Mouse (Mus musculus) left cerebral cortex, postnatal 4 days (tissue): ENCODE measurements at regions not wholly inside any gene's neighbourhood (a gene's known extent, or its start where the extent isn't known, plus 50 kb on each side); places are given as distances from the start of the nearest gene placed in this dataset.

Source experiments
- DNase-seq: peaks from one replicate; pipeline ENCODE4 v3.0.0-alpha.2; 2022
- intact Hi-C: fragments of 180-260 bp; cut with DNase I; formaldehyde crosslinking; loops from one replicate; pipeline ENCODE4 v1.15.1; 2025

DNA sequence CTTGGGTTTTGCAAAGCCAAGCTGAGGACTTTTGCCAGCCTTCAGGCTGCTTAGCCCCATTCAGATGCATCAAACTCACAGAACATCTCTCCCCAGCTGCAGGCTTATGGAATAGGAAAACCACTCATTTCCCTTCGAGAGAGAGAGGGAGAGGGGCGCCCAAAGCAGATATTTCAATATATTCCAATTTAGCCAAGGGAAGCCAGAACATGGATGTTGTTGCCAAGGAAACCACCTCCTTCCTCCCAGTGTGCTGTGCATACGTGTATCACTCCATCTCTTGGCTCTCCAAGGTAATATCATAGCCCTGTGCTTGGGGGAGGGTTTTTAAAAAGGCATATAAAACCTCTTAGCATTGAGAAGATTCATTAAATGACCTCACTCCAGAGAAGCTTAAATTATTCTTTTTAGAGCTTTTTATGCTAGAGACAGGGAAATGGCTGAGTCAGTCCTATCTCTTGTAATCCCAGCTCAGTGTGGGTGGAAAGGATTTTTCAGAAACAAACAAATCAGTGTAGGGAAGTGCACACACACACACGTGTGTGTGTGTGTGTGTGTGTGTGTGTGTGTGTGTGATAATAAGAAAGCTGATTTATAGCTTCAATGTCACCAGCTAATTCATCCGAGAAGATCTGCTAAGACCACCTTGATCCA is 245.1 kb downstream of the Rps24 start:
- DNase-seq = no peak
- intact Hi-C loops = no loop called here

- intact Hi-C loops = no loop called here
- no peak for DNase-seq
Measured at GRCm38 (mm10) chr14:24733326-24733725, 246.4 kb downstream of the Rps24 start.

DNA sequence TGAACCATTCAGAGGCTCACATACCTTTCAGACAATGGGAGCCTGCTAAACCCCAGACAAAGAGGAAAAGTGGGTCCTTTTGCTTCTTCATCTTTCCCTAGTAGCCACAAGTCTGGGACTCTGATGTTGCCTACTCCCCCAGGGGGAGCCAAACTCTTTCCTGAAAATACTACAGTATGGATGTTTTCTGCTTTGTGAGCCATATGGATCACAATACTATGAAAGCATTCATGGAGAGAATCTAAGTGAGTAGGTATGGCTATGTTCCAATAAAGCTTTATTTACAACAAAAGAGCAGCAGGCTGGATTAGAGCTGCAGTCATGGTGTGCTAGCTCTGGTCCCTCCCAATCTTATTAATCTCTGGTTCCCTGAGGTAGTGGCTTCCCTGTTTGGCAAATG is 251.9 kb downstream of the Rps24 start:
- peak; percentile 22 for DNase-seq
- intact Hi-C loops = no loop called here

GRCm38 (mm10) chr14:24744451-24744850 is 257.5 kb downstream of the Rps24 start:
- intact Hi-C loops = loop anchor here (2.0 kb wide), 1 partner anchor 30 kb away; no protein-coding TSS in a partner anchor
- no peak for DNase-seq

DNA sequence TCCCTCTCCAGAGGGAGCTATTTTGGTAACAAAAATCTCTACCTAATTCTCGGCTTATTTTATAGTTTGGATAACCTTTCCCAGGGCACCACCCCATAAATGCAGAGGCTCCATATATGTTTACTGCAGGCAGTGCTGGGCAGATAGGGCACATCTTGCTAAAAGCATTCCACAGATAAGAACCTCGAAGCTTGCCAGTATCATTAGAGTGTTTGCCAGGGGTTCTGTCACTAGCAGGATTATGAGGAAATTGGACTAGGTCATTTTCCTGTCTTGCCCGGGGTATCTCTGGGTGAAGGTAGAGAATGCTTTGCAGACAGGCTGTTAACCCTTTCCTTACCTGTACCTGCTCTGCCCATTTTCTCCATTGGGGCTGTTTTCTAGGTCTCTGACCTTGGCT is 258.8 kb downstream of the Rps24 start:
- intact Hi-C loops = loop anchor here (2.0 kb wide), 1 partner anchor 29 kb away; no protein-coding TSS in a partner anchor
- no peak for DNase-seq

DNA sequence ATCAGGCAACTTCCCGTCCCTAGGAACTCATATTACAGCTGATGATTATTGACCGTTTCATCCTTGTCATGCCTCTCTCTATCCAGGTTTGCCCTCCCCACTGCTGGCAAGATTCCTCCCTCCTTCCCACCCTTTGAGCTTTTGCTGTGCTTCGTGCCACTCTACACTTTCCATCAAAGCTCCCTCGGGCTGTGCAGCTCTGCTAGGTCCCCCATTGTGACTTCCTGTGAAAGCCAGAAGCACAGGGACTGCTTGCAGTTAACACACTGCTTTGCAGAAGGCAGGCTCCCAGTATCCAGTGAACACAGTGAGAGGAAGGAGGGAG is 260.5 kb downstream of the Rps24 start:
- intact Hi-C loops = no loop called here
- DNase-seq = no peak

GRCm38 (mm10) chr14:24747796-24748496 is 261.0 kb downstream of the Rps24 start:
- DNase-seq = peak; percentile 33
- intact Hi-C loops = no loop called here

GRCm38 (mm10) chr14:24748497-24748862 is 261.6 kb downstream of the Rps24 start:
- intact Hi-C loops = no loop called here
- no peak for DNase-seq

GRCm38 (mm10) chr14:24749313-24749712 is 262.4 kb downstream of the Rps24 start:
- intact Hi-C loops = no loop called here

GRCm38 (mm10) chr14:24751227-24751626 is 264.3 kb downstream of the Rps24 start:
- no peak for DNase-seq
- intact Hi-C loops = no loop called here

More at GRCm38 (mm10) chr14:24749313-24749712, 262.4 kb downstream of the Rps24 start:
- DNase-seq = no peak

GRCm38 (mm10) chr14:24754753-24755152 is 267.8 kb downstream of the Rps24 start:
- no peak for DNase-seq
- intact Hi-C loops = no loop called here

DNA sequence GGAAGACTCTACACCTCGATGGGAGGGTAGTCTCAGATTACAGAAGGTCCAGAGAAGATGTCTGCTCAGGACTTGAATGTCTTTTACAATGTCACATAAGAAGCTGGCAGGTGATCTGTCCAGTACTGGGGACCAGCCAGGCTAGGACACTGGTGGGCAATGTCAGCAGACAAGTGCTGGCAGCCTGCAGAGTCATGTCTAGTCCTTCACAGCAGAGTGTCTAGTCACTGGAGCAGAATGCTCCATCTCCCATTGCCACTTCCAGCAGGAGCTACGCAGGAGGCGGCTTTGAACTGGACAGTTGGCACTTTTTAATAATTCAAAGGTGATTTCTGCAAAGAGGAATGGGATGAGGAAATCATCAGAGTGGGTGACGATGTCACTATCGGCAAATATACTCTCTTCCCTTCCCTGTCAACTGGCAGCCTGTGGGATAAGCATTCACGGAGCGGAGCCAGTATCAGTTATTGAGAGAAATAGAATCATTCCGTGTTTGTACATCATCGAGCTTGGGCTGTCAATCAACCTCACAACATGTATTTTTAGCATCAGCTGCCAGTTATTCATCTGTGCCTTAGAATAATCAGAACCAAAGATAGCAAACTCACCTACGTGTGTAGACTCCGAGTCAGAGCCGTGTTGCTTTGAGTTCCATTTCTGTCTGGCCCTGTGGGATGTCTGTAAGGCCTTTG is 268.6 kb downstream of the Rps24 start:
- intact Hi-C loops = no loop called here

GRCm38 (mm10) chr14:24757302-24757701 is 270.4 kb downstream of the Rps24 start:
- DNase-seq = peak; percentile 70
- intact Hi-C loops = no loop called here

More for the DNA sequence above, 268.6 kb downstream of the Rps24 start:
- DNase-seq = no peak

GRCm38 (mm10) chr14:24757843-24758242 is 270.9 kb downstream of the Rps24 start:
- intact Hi-C loops = no loop called here
- DNase-seq = no peak

- intact Hi-C loops = no loop called here
- no peak for DNase-seq
Measured at GRCm38 (mm10) chr14:24760926-24761325, 274.0 kb downstream of the Rps24 start.

DNA sequence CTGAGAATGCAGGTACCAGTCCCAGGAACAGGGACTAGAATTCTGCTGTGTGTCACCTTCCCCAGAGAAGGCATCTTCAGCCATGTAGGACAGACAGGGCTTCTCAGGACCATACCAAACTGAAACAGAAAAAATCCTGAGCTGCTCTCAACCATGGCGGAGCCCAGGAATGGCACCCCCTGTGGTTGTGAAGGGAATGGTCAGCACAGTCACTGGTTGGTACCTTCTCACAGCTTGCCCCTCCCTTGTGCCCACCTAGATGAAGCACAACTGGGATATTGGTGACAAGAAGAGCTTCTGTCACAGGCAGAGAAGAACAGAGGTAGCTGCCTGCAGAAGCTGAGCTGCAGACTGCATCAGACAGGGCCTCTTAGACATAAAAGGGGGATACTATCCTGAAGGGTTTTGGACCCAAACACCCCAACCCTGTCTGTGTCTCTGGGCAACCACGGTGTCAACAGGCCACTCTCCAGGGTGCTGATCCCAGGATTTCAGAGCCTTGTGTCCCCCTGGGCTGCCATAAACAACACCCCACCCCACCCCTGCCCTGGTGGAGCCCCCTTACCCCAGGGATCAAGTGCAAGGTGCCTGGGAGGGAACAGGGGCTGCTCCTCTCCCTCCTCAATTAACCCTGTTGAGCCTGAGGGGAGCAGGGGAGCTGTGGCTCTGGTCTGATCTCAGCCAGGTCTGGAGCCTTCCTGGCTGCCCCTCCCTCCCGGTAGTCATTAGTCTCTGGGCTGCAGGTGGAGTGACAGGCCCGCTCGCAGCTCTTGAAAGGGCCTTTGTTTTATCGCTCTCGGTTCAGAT is 275.7 kb downstream of the Rps24 start:
- intact Hi-C loops = no loop called here
- peak; percentile 36 for DNase-seq

GRCm38 (mm10) chr14:24763275-24763812 is 276.4 kb downstream of the Rps24 start:
- no peak for DNase-seq
- intact Hi-C loops = no loop called here

DNA sequence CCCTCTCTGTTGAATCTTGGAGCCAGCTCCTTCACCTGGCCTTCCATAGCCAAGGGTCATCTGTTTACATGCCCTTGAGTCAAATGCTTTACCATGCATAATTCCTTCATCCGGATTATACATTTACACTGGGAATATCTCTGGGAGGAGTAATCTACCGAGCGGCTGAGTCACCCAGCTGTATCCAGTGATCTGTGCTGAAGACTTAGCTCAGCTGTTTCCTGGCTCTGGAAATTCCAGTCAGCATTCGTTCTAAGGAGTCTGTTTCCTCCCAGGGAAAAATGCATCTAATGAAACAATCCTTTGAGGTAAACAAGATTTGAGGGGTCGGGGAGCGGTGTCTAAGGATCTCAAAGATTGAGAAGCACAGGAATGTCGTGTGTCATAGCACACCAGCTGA is 276.9 kb downstream of the Rps24 start:
- intact Hi-C loops = no loop called here
- DNase-seq = no peak

DNA sequence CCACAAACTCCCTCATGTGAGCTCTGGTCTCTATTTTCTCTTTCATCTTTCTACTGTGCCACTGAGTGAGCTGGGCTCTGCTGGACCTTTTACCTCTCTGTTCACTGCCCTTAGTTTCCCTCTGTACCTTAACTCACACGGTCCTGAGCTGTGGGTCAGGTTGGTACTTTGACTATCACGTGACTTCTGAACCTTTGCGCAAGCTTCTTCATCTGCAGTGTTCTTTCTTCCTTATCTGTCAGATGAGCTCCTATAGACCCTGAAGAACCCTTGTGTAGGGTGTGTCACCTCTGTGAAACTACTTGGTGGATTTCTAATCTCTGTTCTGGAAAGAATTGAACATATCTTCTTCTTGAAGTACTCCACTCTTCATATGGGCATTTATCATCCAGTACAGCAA is 279.3 kb downstream of the Rps24 start:
- no peak for DNase-seq
- intact Hi-C loops = no loop called here

- intact Hi-C loops = no loop called here
- no peak for DNase-seq
Measured at GRCm38 (mm10) chr14:24766690-24767089, 279.8 kb downstream of the Rps24 start.

GRCm38 (mm10) chr14:24767316-24767715 is 280.4 kb downstream of the Rps24 start:
- DNase-seq = no peak
- intact Hi-C loops = no loop called here
